Mouse (Mus musculus) urinary bladder, adult 2 months (tissue): ENCODE results near the gene Dusp16. TPM values are rescaled to one million over a fixed set of nuclear protein-coding genes. Genes with fewer than 3 reads are reported as not detected.

Experiments used
- DNase-seq: peaks from one replicate; pipeline ENCODE4 v3.0.0; 2022; ENCODE audit warnings: low spot score
- polyA plus RNA-seq: library from polyadenylated mRNA; depleted of rRNA; stranded (reverse); fragments of >200 nt; gene quantifications from 2 replicates; pipeline ENCODE4 v1.2.3, GENCODE M21; 2012

Gene Dusp16
- polyA plus RNA-seq, 1 experiment: 34.6 TPM

GRCm38 (mm10) chr6:134743568-134743967 lies 48.9 kb downstream of the Dusp16 start:
- no peak for DNase-seq

GRCm38 (mm10) chr6:134736853-134737252 lies 55.6 kb downstream of the Dusp16 start:
- no peak for DNase-seq

GRCm38 (mm10) chr6:134733800-134734221 lies 58.6 kb downstream of the Dusp16 start:
- no peak for DNase-seq

- DNase-seq: no peak
Measured at GRCm38 (mm10) chr6:134732813-134733212, 59.6 kb downstream of the Dusp16 start.

- DNase-seq: no peak
Measured at GRCm38 (mm10) chr6:134730978-134731377, 61.4 kb downstream of the Dusp16 start.

- no peak for DNase-seq
Measured at GRCm38 (mm10) chr6:134725406-134725805, 67.0 kb downstream of the Dusp16 start.

- DNase-seq: no peak
Measured at GRCm38 (mm10) chr6:134723833-134724553, 68.4 kb downstream of the Dusp16 start.

- no peak for DNase-seq
Measured at GRCm38 (mm10) chr6:134723326-134723725, 69.1 kb downstream of the Dusp16 start.

- DNase-seq: no peak
Measured at GRCm38 (mm10) chr6:134722906-134723305, 69.5 kb downstream of the Dusp16 start.

GRCm38 (mm10) chr6:134721729-134722269 lies 70.6 kb downstream of the Dusp16 start:
- DNase-seq: no peak

- DNase-seq: no peak
Measured at GRCm38 (mm10) chr6:134720150-134720549, 72.3 kb downstream of the Dusp16 start.

- DNase-seq: no peak
Measured at GRCm38 (mm10) chr6:134719156-134719555, 73.3 kb downstream of the Dusp16 start.

GRCm38 (mm10) chr6:134718668-134719065 lies 73.8 kb downstream of the Dusp16 start:
- no peak for DNase-seq

- DNase-seq: no peak
Measured at GRCm38 (mm10) chr6:134717886-134718667, 74.3 kb downstream of the Dusp16 start.

GRCm38 (mm10) chr6:134716168-134716587 lies 76.2 kb downstream of the Dusp16 start:
- no peak for DNase-seq

GRCm38 (mm10) chr6:134713897-134714296 lies 78.5 kb downstream of the Dusp16 start:
- no peak for DNase-seq

GRCm38 (mm10) chr6:134713321-134713720 lies 79.1 kb downstream of the Dusp16 start:
- no peak for DNase-seq

- no peak for DNase-seq
Measured at GRCm38 (mm10) chr6:134710020-134710419, 82.4 kb downstream of the Dusp16 start.

GRCm38 (mm10) chr6:134706467-134706866 lies 86.0 kb downstream of the Dusp16 start:
- no peak for DNase-seq

GRCm38 (mm10) chr6:134703053-134703690 lies 89.3 kb downstream of the Dusp16 start:
- no peak for DNase-seq

- DNase-seq: no peak
Measured at GRCm38 (mm10) chr6:134702184-134702583, 90.2 kb downstream of the Dusp16 start.

GRCm38 (mm10) chr6:134701211-134701602 lies 91.2 kb downstream of the Dusp16 start:
- no peak for DNase-seq
